Mouse (Mus musculus): ENCODE results near the gene Cops8.

Cops8 gene

GRCm38 (mm10) chr1:90602759-90603560 is at the start of gene Cops8:
TSS of gene Cops8 (plus strand) at chr1:90602981.
- DNase-seq (ENCODE audit: low read depth, low spot score), result peak; percentile 97
- Histone ChIP-seq H3K27me3 (ENCODE audit: control insufficient read depth, insufficient read depth, low read length, poor library complexity, severe bottlenecking) (no peaks in the 10 kb centered on the region), H3K36me3 (ENCODE audit: control insufficient read depth, insufficient read depth, low read length, poor library complexity, severe bottlenecking) (peaks cover 6% of the 10 kb centered on the region; the same call in 1 of the 2 replicates)

GRCm38 (mm10) chr1:90557140-90557539 is 45.6 kb upstream of the Cops8 start:
- Histone ChIP-seq H3K36me3 (ENCODE audit: control insufficient read depth, insufficient read depth, low read length, poor library complexity, severe bottlenecking) (no peaks in the 10 kb centered on the region), H3K27me3 (ENCODE audit: control insufficient read depth, insufficient read depth, low read length, poor library complexity, severe bottlenecking) (no peaks in the 10 kb centered on the region)
- DNase-seq (ENCODE audit: low read depth, low spot score), result peak; percentile 3

GRCm38 (mm10) chr1:90560942-90561726 is 41.6 kb upstream of the Cops8 start:
- Histone ChIP-seq H3K36me3 (ENCODE audit: control insufficient read depth, insufficient read depth, low read length, poor library complexity, severe bottlenecking) (no peaks in the 10 kb centered on the region), H3K27me3 (ENCODE audit: control insufficient read depth, insufficient read depth, low read length, poor library complexity, severe bottlenecking) (no peaks in the 10 kb centered on the region)
- no peak for DNase-seq (ENCODE audit: low read depth, low spot score)

GRCm38 (mm10) chr1:90563945-90564344 is 38.8 kb upstream of the Cops8 start:
- H3K36me3 ChIP-seq (ENCODE audit: control insufficient read depth, insufficient read depth, low read length, poor library complexity, severe bottlenecking), result no peaks in the 10 kb centered on the region
- H3K27me3 ChIP-seq (ENCODE audit: control insufficient read depth, insufficient read depth, low read length, poor library complexity, severe bottlenecking), result no peaks in the 10 kb centered on the region
- DNase-seq (ENCODE audit: low read depth, low spot score), result no peak

GRCm38 (mm10) chr1:90566664-90567440 is 35.9 kb upstream of the Cops8 start:
- H3K27me3 ChIP-seq (ENCODE audit: control insufficient read depth, insufficient read depth, low read length, poor library complexity, severe bottlenecking), result no peaks in the 10 kb centered on the region
- DNase-seq (ENCODE audit: low read depth, low spot score), result no peak
- no peaks in the 10 kb centered on the region for H3K36me3 ChIP-seq (ENCODE audit: control insufficient read depth, insufficient read depth, low read length, poor library complexity, severe bottlenecking)

- Histone ChIP-seq H3K27me3 (ENCODE audit: control insufficient read depth, insufficient read depth, low read length, poor library complexity, severe bottlenecking) (no peaks in the 10 kb centered on the region), H3K36me3 (ENCODE audit: control insufficient read depth, insufficient read depth, low read length, poor library complexity, severe bottlenecking) (no peaks in the 10 kb centered on the region)
- no peak for DNase-seq (ENCODE audit: low read depth, low spot score)
These were observed 28.9 kb upstream of the Cops8 start for GRCm38 (mm10) chr1:90573831-90574230.

GRCm38 (mm10) chr1:90574845-90575244 is 27.9 kb upstream of the Cops8 start:
- Histone ChIP-seq H3K27me3 (ENCODE audit: control insufficient read depth, insufficient read depth, low read length, poor library complexity, severe bottlenecking) (no peaks in the 10 kb centered on the region), H3K36me3 (ENCODE audit: control insufficient read depth, insufficient read depth, low read length, poor library complexity, severe bottlenecking) (no peaks in the 10 kb centered on the region)
- DNase-seq (ENCODE audit: low read depth, low spot score), result no peak

- no peaks in the 10 kb centered on the region for H3K27me3 ChIP-seq (ENCODE audit: control insufficient read depth, insufficient read depth, low read length, poor library complexity, severe bottlenecking)
- H3K36me3 ChIP-seq (ENCODE audit: control insufficient read depth, insufficient read depth, low read length, poor library complexity, severe bottlenecking), result no peaks in the 10 kb centered on the region
- no peak for DNase-seq (ENCODE audit: low read depth, low spot score)
These were observed 25.4 kb upstream of the Cops8 start for GRCm38 (mm10) chr1:90577417-90577816.

GRCm38 (mm10) chr1:90582635-90583034 is 20.1 kb upstream of the Cops8 start:
- no peaks in the 10 kb centered on the region for H3K27me3 ChIP-seq (ENCODE audit: control insufficient read depth, insufficient read depth, low read length, poor library complexity, severe bottlenecking)
- no peaks in the 10 kb centered on the region for H3K36me3 ChIP-seq (ENCODE audit: control insufficient read depth, insufficient read depth, low read length, poor library complexity, severe bottlenecking)
- no peak for DNase-seq (ENCODE audit: low read depth, low spot score)

GRCm38 (mm10) chr1:90588021-90588734 is 14.6 kb upstream of the Cops8 start:
- Histone ChIP-seq H3K36me3 (ENCODE audit: control insufficient read depth, insufficient read depth, low read length, poor library complexity, severe bottlenecking) (no peaks in the 10 kb centered on the region), H3K27me3 (ENCODE audit: control insufficient read depth, insufficient read depth, low read length, poor library complexity, severe bottlenecking) (no peaks in the 10 kb centered on the region)
- peak; percentile 49 for DNase-seq (ENCODE audit: low read depth, low spot score)

GRCm38 (mm10) chr1:90590797-90591196 is 12.0 kb upstream of the Cops8 start:
- Histone ChIP-seq H3K36me3 (ENCODE audit: control insufficient read depth, insufficient read depth, low read length, poor library complexity, severe bottlenecking) (no peaks in the 10 kb centered on the region), H3K27me3 (ENCODE audit: control insufficient read depth, insufficient read depth, low read length, poor library complexity, severe bottlenecking) (no peaks in the 10 kb centered on the region)
- DNase-seq (ENCODE audit: low read depth, low spot score), result peak; percentile 26

GRCm38 (mm10) chr1:90592784-90593183 is 10.0 kb upstream of the Cops8 start:
- no peaks in the 10 kb centered on the region for H3K27me3 ChIP-seq (ENCODE audit: control insufficient read depth, insufficient read depth, low read length, poor library complexity, severe bottlenecking)
- peak; percentile 73 for DNase-seq (ENCODE audit: low read depth, low spot score)
- no peaks in the 10 kb centered on the region for H3K36me3 ChIP-seq (ENCODE audit: control insufficient read depth, insufficient read depth, low read length, poor library complexity, severe bottlenecking)

- H3K27me3 ChIP-seq (ENCODE audit: control insufficient read depth, insufficient read depth, low read length, poor library complexity, severe bottlenecking), result no peaks in the 10 kb centered on the region
- DNase-seq (ENCODE audit: low read depth, low spot score), result no peak
- no peaks in the 10 kb centered on the region for H3K36me3 ChIP-seq (ENCODE audit: control insufficient read depth, insufficient read depth, low read length, poor library complexity, severe bottlenecking)
These were observed 3.6 kb upstream of the Cops8 start for GRCm38 (mm10) chr1:90599226-90599625.

GRCm38 (mm10) chr1:90601096-90601495 is 1.7 kb upstream of the Cops8 start:
- no peak for DNase-seq (ENCODE audit: low read depth, low spot score)
- Histone ChIP-seq H3K27me3 (ENCODE audit: control insufficient read depth, insufficient read depth, low read length, poor library complexity, severe bottlenecking) (no peaks in the 10 kb centered on the region), H3K36me3 (ENCODE audit: control insufficient read depth, insufficient read depth, low read length, poor library complexity, severe bottlenecking) (0 out of 2 replicates have a peak, but pooled peaks cover 1% of the 10 kb centered on the region)

All from splenic B cell, adult 2 months (primary cell).